ENCODE assay signal across 13 mouse cellular contexts in the genomic region with DNA sequence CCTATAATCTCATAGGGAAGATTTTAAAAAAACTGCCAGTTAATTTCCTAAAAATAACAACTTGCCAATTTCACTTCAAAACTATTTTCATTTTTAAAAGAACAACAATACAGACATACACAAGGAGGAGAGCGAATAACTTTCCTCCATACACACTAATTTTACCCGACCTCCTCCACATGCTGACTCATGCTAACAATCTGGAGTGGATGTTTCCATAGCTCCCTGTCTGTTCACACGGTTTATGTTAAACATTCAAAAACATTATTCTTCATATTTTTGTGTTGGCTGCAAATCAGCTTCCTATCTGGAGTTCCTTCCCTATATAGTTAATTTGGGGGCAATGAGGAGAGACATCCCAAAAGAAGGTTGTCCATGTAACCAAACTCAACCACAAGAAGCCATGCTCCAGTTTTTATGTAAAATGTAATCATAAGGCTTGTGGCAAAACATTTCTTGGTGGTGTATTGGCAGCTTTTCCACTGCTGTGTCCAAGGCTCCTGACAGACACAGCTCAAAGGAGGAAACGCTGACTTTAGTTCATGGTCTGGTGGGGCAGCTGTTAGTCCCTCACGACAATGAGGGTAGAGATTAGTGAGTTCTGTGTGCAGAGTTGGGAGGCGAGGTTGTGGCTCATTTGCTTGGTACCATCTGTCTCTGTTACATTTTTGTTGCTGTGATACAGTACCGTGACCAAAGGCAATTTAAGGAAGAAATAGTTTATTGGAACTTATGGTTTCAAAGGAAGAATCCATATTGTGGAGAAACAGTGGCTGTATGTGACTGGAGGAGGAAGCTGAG.
A peak's percentile ranks its signal among the peaks of the same experiment; 100 is the strongest.
DNase-seq lines count a peak whose midpoint lies in the region; ATAC-seq and TF ChIP-seq lines count a peak whose summit lies in the region.
"Had no signal": no experiment of that assay in that cellular context is flagged by ENCODE, and none has a peak within 500 bp of the region (broad histone marks: within the 10 kb centered on the region; RNA-seq: fewer than 3 reads in every experiment).

No protein-coding gene starts in this region.

- ATAC-seq in embryonic facial prominence, embryonic 14.5 days (ENCODE audit: low read depth), result 0 out of 2 replicates have a peak, but pooled peaks have one; percentile 37
- no peak for ATAC-seq in neural tube, embryonic 14.5 days (ENCODE audit: low read depth)
- no peak for ATAC-seq in neural tube, embryonic 15.5 days (ENCODE audit: low FRiP score)

- no peak overlapping the region for H3K9ac ChIP-seq in embryonic facial prominence, embryonic 14.5 days (ENCODE audit: low read depth, low read length)
- H3K9ac ChIP-seq in neural tube, embryonic 14.5 days (replicated peaks; ENCODE audit: low read depth, low read length), result no peak overlapping the region
- H3K9ac ChIP-seq in neural tube, embryonic 15.5 days (replicated peaks), result no peak overlapping the region
- H3K9ac ChIP-seq: limb, embryonic 13.5 days; lung, embryonic 15.5 days; stomach, embryonic 15.5 days had no signal

- H3K9me3 ChIP-seq in embryonic facial prominence, embryonic 14.5 days (ENCODE audit: control insufficient read depth, low read length), result no peaks in the 10 kb centered on the region
- H3K9me3 ChIP-seq in embryonic facial prominence, embryonic 10.5 days, result no peaks in the 10 kb centered on the region
- no peaks in the 10 kb centered on the region for H3K9me3 ChIP-seq in neural tube, embryonic 14.5 days (ENCODE audit: control insufficient read depth, low read length)
- H3K9me3 ChIP-seq in neural tube, embryonic 15.5 days (replicated peaks), result no peaks in the 10 kb centered on the region
- H3K9me3 ChIP-seq: limb, embryonic 13.5 days; lung, embryonic 15.5 days; stomach, embryonic 15.5 days had no signal

- peaks cover 11% of the 10 kb centered on the region for H3K4me1 ChIP-seq in embryonic facial prominence, embryonic 14.5 days (ENCODE audit: control insufficient read depth, insufficient read depth, low read length)
- peaks cover 14% of the 10 kb centered on the region for H3K4me1 ChIP-seq in embryonic facial prominence, embryonic 10.5 days
- peaks cover 7% of the 10 kb centered on the region; the same call in 1 of the 2 replicates for H3K4me1 ChIP-seq in neural tube, embryonic 14.5 days (ENCODE audit: control insufficient read depth, insufficient read depth, low read length)
- H3K4me1 ChIP-seq in neural tube, embryonic 15.5 days, result peaks cover 17% of the 10 kb centered on the region
- no peaks in the 10 kb centered on the region for H3K4me1 ChIP-seq in lung, adult 2 months (ENCODE audit: control insufficient read depth, insufficient read depth, low read length)
- H3K4me1 ChIP-seq: stomach, embryonic 15.5 days had no signal

- no peak for TF ChIP-seq CTCF in lung, adult 2 months (IDR thresholded peaks at IDR 0.05; ENCODE audit: insufficient read depth, low read length)

- no peaks in the 10 kb centered on the region for H3K36me3 ChIP-seq in embryonic facial prominence, embryonic 14.5 days (ENCODE audit: control insufficient read depth, insufficient read depth, low read length)
- H3K36me3 ChIP-seq in embryonic facial prominence, embryonic 10.5 days (replicated peaks), result no peaks in the 10 kb centered on the region
- no peaks in the 10 kb centered on the region for H3K36me3 ChIP-seq in neural tube, embryonic 14.5 days (ENCODE audit: control insufficient read depth, insufficient read depth, low read length)
- no peaks in the 10 kb centered on the region for H3K36me3 ChIP-seq in neural tube, embryonic 15.5 days
- H3K36me3 ChIP-seq: limb, embryonic 13.5 days; lung, embryonic 15.5 days; stomach, embryonic 15.5 days had no signal

- no peak for TF ChIP-seq POLR2A in lung, adult 2 months (IDR thresholded peaks at IDR 0.05; ENCODE audit: borderline replicate concordance, extremely low read depth, low read depth, low read length)

- H3K4me3 ChIP-seq in embryonic facial prominence, embryonic 14.5 days (ENCODE audit: low read depth, low read length), result no peak overlapping the region
- H3K4me3 ChIP-seq in embryonic facial prominence, embryonic 10.5 days, result no peak overlapping the region
- H3K4me3 ChIP-seq in neural tube, embryonic 14.5 days (ENCODE audit: low read depth, low read length), result no peak overlapping the region
- no peak overlapping the region for H3K4me3 ChIP-seq in neural tube, embryonic 15.5 days (replicated peaks)
- no peak overlapping the region for H3K4me3 ChIP-seq in lung, adult 2 months (replicated peaks; ENCODE audit: extremely low read depth, low read depth, low read length)
- H3K4me3 ChIP-seq: limb, embryonic 13.5 days; lung, embryonic 15.5 days; stomach, embryonic 15.5 days had no signal

- no peaks in the 10 kb centered on the region for H3K27me3 ChIP-seq in embryonic facial prominence, embryonic 14.5 days (replicated peaks; ENCODE audit: control insufficient read depth, insufficient read depth, low read length)
- H3K27me3 ChIP-seq in embryonic facial prominence, embryonic 10.5 days (replicated peaks; ENCODE audit: low read depth, poor library complexity, severe bottlenecking), result no peaks in the 10 kb centered on the region
- H3K27me3 ChIP-seq in neural tube, embryonic 14.5 days (ENCODE audit: control insufficient read depth, insufficient read depth, low read length), result no peaks in the 10 kb centered on the region
- no peaks in the 10 kb centered on the region for H3K27me3 ChIP-seq in neural tube, embryonic 15.5 days (replicated peaks)
- H3K27me3 ChIP-seq: limb, embryonic 13.5 days; lung, embryonic 15.5 days; stomach, embryonic 15.5 days had no signal

- no peak overlapping the region for H3K4me2 ChIP-seq in embryonic facial prominence, embryonic 14.5 days (ENCODE audit: low read depth, low read length)
- H3K4me2 ChIP-seq in neural tube, embryonic 14.5 days (ENCODE audit: low read depth, low read length), result 0 out of 2 replicates have a peak overlapping the region, but pooled peaks have one; percentile 8
- H3K4me2 ChIP-seq in neural tube, embryonic 15.5 days, result no peak overlapping the region
- H3K4me2 ChIP-seq: limb, embryonic 13.5 days; lung, embryonic 15.5 days; stomach, embryonic 15.5 days had no signal

- DNase-seq in embryonic facial prominence, embryonic 14.5 days (ENCODE audit: low spot score), result peak; percentile 31
- DNase-seq in embryonic facial prominence, embryonic 10.5 days (ENCODE audit: low spot score), result no peak
- peak; percentile 56 to 58 for DNase-seq in left cerebral cortex, postnatal 14 days (ENCODE audit: low spot score in 2 of 2)
- peak; percentile 81 for DNase-seq in telencephalon, adult 2 months (ENCODE audit: low read depth, low spot score)
- no peak for DNase-seq in spleen, postnatal 36 days (ENCODE audit: low spot score in 2 of 2)
- no peak for DNase-seq in lung, adult 2 months
- DNase-seq: heart, postnatal 36 days had no signal

- H3K27ac ChIP-seq in embryonic facial prominence, embryonic 14.5 days (replicated peaks; ENCODE audit: low read depth, low read length), result no peak overlapping the region
- H3K27ac ChIP-seq in embryonic facial prominence, embryonic 10.5 days (replicated peaks), result no peak overlapping the region
- no peak overlapping the region for H3K27ac ChIP-seq in neural tube, embryonic 14.5 days (ENCODE audit: low read depth, low read length)
- no peak overlapping the region for H3K27ac ChIP-seq in neural tube, embryonic 15.5 days (replicated peaks)
- H3K27ac ChIP-seq: kidney, postnatal 0 days; limb, embryonic 13.5 days; lung, embryonic 15.5 days; stomach, embryonic 15.5 days had no signal

- intact Hi-C loops in left cerebral cortex, postnatal 14 days (cut with DNase I), result loop anchor here (10.0 kb wide), 1 partner anchor 143 kb away; no protein-coding TSS in a partner anchor

- 61% methylated on average over 7 of the region's 7 CpGs for WGBS in embryonic facial prominence, embryonic 14.5 days
- WGBS in embryonic facial prominence, embryonic 10.5 days, result 81% methylated on average over 7 of the region's 7 CpGs
- 64% methylated on average over 7 of the region's 7 CpGs for WGBS in neural tube, embryonic 14.5 days
- 67% methylated on average over 7 of the region's 7 CpGs for WGBS in neural tube, embryonic 15.5 days
- 68% methylated on average over 7 of the region's 7 CpGs for WGBS in lung, adult 2 months

Comparison
In these comparisons a context has a peak if more than half of its experiments do, and no peak if none do; other contexts are left out.
1. DNase-seq: peak in embryonic facial prominence, embryonic 14.5 days (single experiment), left cerebral cortex, postnatal 14 days (2 of 2) and telencephalon, adult 2 months (single experiment); none in embryonic facial prominence, embryonic 10.5 days (single experiment), spleen, postnatal 36 days (0 of 2) and lung, adult 2 months (single experiment).